Mouse (Mus musculus) E14TG2a.4 (cell line): ENCODE measurements around the gene Nup153.

Experiments
- CTCF ChIP-seq: conservative IDR thresholded peaks from 2 replicates; pipeline ENCODE4 v1.5.1; 2014; ENCODE audit warnings: low read length
- NANOG ChIP-seq: IDR thresholded peaks from 2 replicates; pipeline ENCODE4 v1.6.1; 2014; ENCODE audit warnings: borderline replicate concordance, low read length, mixed read lengths
- POU5F1 ChIP-seq: IDR thresholded peaks from 2 replicates; pipeline ENCODE4 v1.6.1; 2014; ENCODE audit warnings: low read length, borderline replicate concordance

DNA sequence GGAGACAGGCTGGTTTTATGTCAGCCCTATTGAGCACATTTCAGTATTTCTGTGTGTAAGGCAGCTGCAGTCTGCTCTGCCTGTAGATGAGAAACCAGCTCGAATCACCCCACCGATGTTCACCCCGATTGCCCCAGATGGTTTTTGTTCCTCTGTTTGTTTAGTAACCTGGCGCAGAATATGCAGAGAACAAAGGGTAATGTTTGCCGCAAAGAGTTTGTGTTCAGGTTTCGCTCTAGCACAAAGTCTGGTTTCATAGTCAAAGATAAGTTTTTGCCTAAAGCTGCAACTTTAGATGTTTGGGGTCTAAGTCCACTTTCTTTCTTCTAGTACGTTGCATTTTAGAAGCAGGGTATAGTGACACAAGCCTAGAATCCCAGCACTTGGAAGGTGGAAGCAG, 75.1 kb downstream of the Nup153 start:
- TF ChIP-seq NANOG (no peak), CTCF (no peak), POU5F1 (no peak)
